In the genomic region with DNA sequence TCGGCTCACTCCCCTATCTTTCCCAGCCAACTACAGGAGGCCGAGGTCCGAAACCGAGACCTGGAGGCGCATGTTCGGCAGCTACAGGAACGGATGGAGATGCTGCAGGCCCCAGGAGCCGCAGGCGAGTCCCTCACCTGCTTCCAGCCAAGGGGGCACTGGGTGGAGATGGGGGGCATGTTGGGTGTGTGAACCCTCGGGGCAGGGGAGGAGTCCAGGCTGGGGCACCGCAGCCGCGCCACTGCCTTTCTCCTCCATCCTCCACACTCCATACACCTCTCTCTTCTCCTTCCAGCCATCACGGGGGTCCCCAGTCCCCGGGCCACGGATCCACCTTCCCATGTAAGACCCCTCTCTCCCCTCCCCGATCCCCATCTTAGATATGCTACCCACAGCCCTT, we compare ENCODE assay signal across 10 mouse cellular contexts. TPM values are rescaled to one million over a fixed set of nuclear protein-coding genes. Genes with fewer than 3 reads are reported as not detected.
DNase-seq lines count a peak whose midpoint lies in the region; ATAC-seq and TF ChIP-seq lines count a peak whose summit lies in the region.
"Had no signal": no experiment of that assay in that cellular context is flagged by ENCODE, and none has a peak within 500 bp of the region (broad histone marks: within the 10 kb centered on the region; RNA-seq: fewer than 3 reads in every experiment).

No protein-coding gene starts in this region.

- WGBS in kidney, embryonic 15.5 days, result 46% methylated on average over 17 of the region's 17 CpGs
- WGBS in kidney, adult 2 months, result 74% methylated on average over 17 of the region's 17 CpGs
- 31% methylated on average over 17 of the region's 17 CpGs for WGBS in embryonic facial prominence, embryonic 13.5 days
- 37% methylated on average over 15 of the region's 17 CpGs for WGBS in limb, embryonic 13.5 days

- DNase-seq in adrenal gland, adult 2 months, result peak; percentile 38
- DNase-seq in adrenal gland, postnatal 4 days (ENCODE audit: low spot score in 2 of 2), result no peak
- DNase-seq in kidney, adult 2 months, result no peak
- no peak for DNase-seq in embryo, embryonic 10.5 days (ENCODE audit: low spot score)

- peak overlapping the region; percentile 49; the same call in 1 of the 2 replicates for H3K9ac ChIP-seq in kidney, embryonic 15.5 days
- H3K9ac ChIP-seq in embryonic facial prominence, embryonic 13.5 days, result peak overlapping the region; percentile 74
- peak overlapping the region; percentile 68 for H3K9ac ChIP-seq in limb, embryonic 13.5 days

- peak overlapping the region; percentile 99 for H3K27ac ChIP-seq in kidney, embryonic 15.5 days
- H3K27ac ChIP-seq in kidney, adult 2 months (ENCODE audit: insufficient read depth, low read depth, low read length), result no peak overlapping the region
- peak overlapping the region; percentile 95 for H3K27ac ChIP-seq in embryonic facial prominence, embryonic 13.5 days
- H3K27ac ChIP-seq in limb, embryonic 13.5 days, result no peak overlapping the region

- peak overlapping the region; percentile 85 for H3K4me3 ChIP-seq in kidney, embryonic 15.5 days (replicated peaks)
- H3K4me3 ChIP-seq in kidney, adult 2 months (ENCODE audit: insufficient read depth, low read depth, low read length), result no peak overlapping the region
- peak overlapping the region; percentile 85; the same call in 1 of the 2 replicates for H3K4me3 ChIP-seq in embryonic facial prominence, embryonic 13.5 days
- peak overlapping the region; percentile 88; the same call in 1 of the 2 replicates for H3K4me3 ChIP-seq in limb, embryonic 13.5 days
- H3K4me3 ChIP-seq: myocyte had no signal

- H3K9me3 ChIP-seq in kidney, embryonic 15.5 days (replicated peaks), result no peaks in the 10 kb centered on the region
- no peaks in the 10 kb centered on the region for H3K9me3 ChIP-seq in embryonic facial prominence, embryonic 13.5 days
- H3K9me3 ChIP-seq in limb, embryonic 13.5 days, result no peaks in the 10 kb centered on the region

- peaks cover 46% of the 10 kb centered on the region for H3K36me3 ChIP-seq in kidney, embryonic 15.5 days
- no peaks in the 10 kb centered on the region for H3K36me3 ChIP-seq in kidney, adult 2 months (ENCODE audit: control insufficient read depth, insufficient read depth, low read length)
- H3K36me3 ChIP-seq in embryonic facial prominence, embryonic 13.5 days, result peaks cover 37% of the 10 kb centered on the region
- H3K36me3 ChIP-seq in limb, embryonic 13.5 days, result peaks cover 48% of the 10 kb centered on the region

- TF ChIP-seq POLR2A in kidney, adult 2 months (IDR thresholded peaks at IDR 0.05; ENCODE audit: low read depth, low read length), result no peak

- 0 out of 2 replicates have a peak, but pooled peaks cover 8% of the 10 kb centered on the region for H3K27me3 ChIP-seq in kidney, embryonic 15.5 days
- H3K27me3 ChIP-seq in kidney, adult 2 months (replicated peaks; ENCODE audit: control insufficient read depth, insufficient read depth, low read length), result no peaks in the 10 kb centered on the region
- H3K27me3 ChIP-seq in embryonic facial prominence, embryonic 13.5 days, result peaks cover 7% of the 10 kb centered on the region
- peaks cover 7% of the 10 kb centered on the region for H3K27me3 ChIP-seq in limb, embryonic 13.5 days

- peak overlapping the region; percentile 95 for H3K4me2 ChIP-seq in kidney, embryonic 15.5 days
- H3K4me2 ChIP-seq in embryonic facial prominence, embryonic 13.5 days, result peak overlapping the region; percentile 91
- peak overlapping the region; percentile 96 for H3K4me2 ChIP-seq in limb, embryonic 13.5 days (replicated peaks)

- peaks cover 44% of the 10 kb centered on the region for H3K4me1 ChIP-seq in kidney, embryonic 15.5 days
- no peaks in the 10 kb centered on the region for H3K4me1 ChIP-seq in kidney, adult 2 months (ENCODE audit: control insufficient read depth, insufficient read depth, low read length)
- peaks cover 36% of the 10 kb centered on the region for H3K4me1 ChIP-seq in embryonic facial prominence, embryonic 13.5 days
- H3K4me1 ChIP-seq in limb, embryonic 13.5 days, result peaks cover 33% of the 10 kb centered on the region

- no peak for ATAC-seq in kidney, embryonic 15.5 days (replicated peaks; ENCODE audit: low FRiP score)
- ATAC-seq in embryonic facial prominence, embryonic 13.5 days (ENCODE audit: insufficient number of reproducible peaks, insufficient read depth, low FRiP score, low TSS enrichment, low read depth), result no peak
- no peak for ATAC-seq in limb, embryonic 13.5 days (ENCODE audit: low FRiP score, low read depth)
- no peak for ATAC-seq in granulocyte monocyte progenitor cell, adult 5-6 weeks (replicated peaks; ENCODE audit: poor library complexity, severe bottlenecking)

- TF ChIP-seq CTCF in kidney, adult 2 months (conservative IDR thresholded peaks at IDR 0.05; ENCODE audit: insufficient read depth, insufficient read length, low read depth, low read length), result no peak

RNA-seq across cellular contexts. Expression of a gene that starts 2.5 kb away (rescaled TPM):
- total RNA-seq in adrenal gland, adult 2 months (2021), result 10 to 100 TPM; 12.6 to 16.1 TPM
- polyA plus RNA-seq in adrenal gland, adult 2 months (2012; rRNA removed), result 77.3 and 86.0 TPM in 2 replicates
- total RNA-seq in adrenal gland, postnatal 4 days (2021), result 10 to 100 TPM; 23.4 to 25.3 TPM
- 8.0 and 10.1 TPM in 2 replicates for polyA plus RNA-seq in kidney, embryonic 15.5 days (2015; fragmentation: Nextera tagmentation; extraction: Ambion mirVana)
- polyA plus RNA-seq in kidney, adult 2 months (2012; rRNA removed), result 14.1 and 22.2 TPM in 2 replicates
- 14.7 and 15.3 TPM in 2 replicates for polyA plus RNA-seq in embryonic facial prominence, embryonic 13.5 days (2015; fragmentation: Nextera tagmentation; extraction: Ambion mirVana)
- polyA plus RNA-seq in limb, embryonic 13.5 days (2015; fragmentation: Nextera tagmentation; extraction: Ambion mirVana), result 13.4 and 13.9 TPM in 2 replicates
- total RNA-seq in granulocyte monocyte progenitor cell, adult 5-6 weeks (2014; fragmentation: Nextera tagmentation), result 4.0 and 8.1 TPM in 2 replicates
- 1.6 and 2.7 TPM in 2 replicates for total RNA-seq in granulocyte monocyte progenitor cell, adult 5-6 weeks (2017)

RNA-seq across cellular contexts. Expression of a gene that starts 8.3 kb away (rescaled TPM):
- total RNA-seq in adrenal gland, adult 2 months (2021), result 100 to 1,000 TPM; 130 to 142 TPM
- 743 and 836 TPM in 2 replicates for polyA plus RNA-seq in adrenal gland, adult 2 months (2012; rRNA removed)
- 10 to 100 TPM; 70.0 to 74.7 TPM for total RNA-seq in adrenal gland, postnatal 4 days (2021)
- polyA plus RNA-seq in kidney, embryonic 15.5 days (2015; fragmentation: Nextera tagmentation; extraction: Ambion mirVana), result 18.1 and 24.7 TPM in 2 replicates
- 52.7 and 53.0 TPM in 2 replicates for polyA plus RNA-seq in kidney, adult 2 months (2012; rRNA removed)
- 13.1 and 16.8 TPM in 2 replicates for polyA plus RNA-seq in embryonic facial prominence, embryonic 13.5 days (2015; fragmentation: Nextera tagmentation; extraction: Ambion mirVana)
- polyA plus RNA-seq in limb, embryonic 13.5 days (2015; fragmentation: Nextera tagmentation; extraction: Ambion mirVana), result 22.6 and 23.1 TPM in 2 replicates
- total RNA-seq in granulocyte monocyte progenitor cell, adult 5-6 weeks (2014; fragmentation: Nextera tagmentation), result 0.32 TPM in 1 of 2 replicates, not detected in the other
- 1.0 TPM in 1 of 2 replicates, not detected in the other for total RNA-seq in granulocyte monocyte progenitor cell, adult 5-6 weeks (2017)

RNA-seq across cellular contexts. Expression of a gene that starts 15.9 kb away (rescaled TPM):
- total RNA-seq in adrenal gland, adult 2 months (2021), result 10 to 100 TPM; 44.2 to 58.5 TPM
- 144 and 152 TPM in 2 replicates for polyA plus RNA-seq in adrenal gland, adult 2 months (2012; rRNA removed)
- total RNA-seq in adrenal gland, postnatal 4 days (2021), result 10 to 100 TPM; 67.0 to 70.3 TPM
- 15.4 and 18.7 TPM in 2 replicates for polyA plus RNA-seq in kidney, embryonic 15.5 days (2015; fragmentation: Nextera tagmentation; extraction: Ambion mirVana)
- polyA plus RNA-seq in kidney, adult 2 months (2012; rRNA removed), result 59.8 and 76.3 TPM in 2 replicates
- 16.4 and 17.6 TPM in 2 replicates for polyA plus RNA-seq in embryonic facial prominence, embryonic 13.5 days (2015; fragmentation: Nextera tagmentation; extraction: Ambion mirVana)
- 16.8 and 17.4 TPM in 2 replicates for polyA plus RNA-seq in limb, embryonic 13.5 days (2015; fragmentation: Nextera tagmentation; extraction: Ambion mirVana)
- total RNA-seq in granulocyte monocyte progenitor cell, adult 5-6 weeks (2014; fragmentation: Nextera tagmentation), result 2.2 and 4.9 TPM in 2 replicates
- 0.99 and 3.4 TPM in 2 replicates for total RNA-seq in granulocyte monocyte progenitor cell, adult 5-6 weeks (2017)

RNA-seq across cellular contexts. Expression of a gene that starts 26.3 kb away (rescaled TPM):
- not detected for total RNA-seq in adrenal gland, adult 2 months (2021)
- polyA plus RNA-seq in adrenal gland, adult 2 months (2012; rRNA removed), result 0.04 TPM in 1 of 2 replicates, not detected in the other
- under 1 TPM; 0.59 to 0.98 TPM for total RNA-seq in adrenal gland, postnatal 4 days (2021)
- 2.9 and 3.4 TPM in 2 replicates for polyA plus RNA-seq in kidney, embryonic 15.5 days (2015; fragmentation: Nextera tagmentation; extraction: Ambion mirVana)
- polyA plus RNA-seq in kidney, adult 2 months (2012; rRNA removed), result 0.03 and 0.04 TPM in 2 replicates
- polyA plus RNA-seq in embryonic facial prominence, embryonic 13.5 days (2015; fragmentation: Nextera tagmentation; extraction: Ambion mirVana), result 3.5 and 4.4 TPM in 2 replicates
- polyA plus RNA-seq in limb, embryonic 13.5 days (2015; fragmentation: Nextera tagmentation; extraction: Ambion mirVana), result 4.2 and 4.3 TPM in 2 replicates
- 0.71 TPM in 1 of 2 replicates, not detected in the other for total RNA-seq in granulocyte monocyte progenitor cell, adult 5-6 weeks (2014; fragmentation: Nextera tagmentation)
- 0.05 TPM in 1 of 2 replicates, not detected in the other for total RNA-seq in granulocyte monocyte progenitor cell, adult 5-6 weeks (2017)
- total RNA-seq: adrenal gland, postnatal 36 days had no signal
- polyA plus RNA-seq: myocyte had no signal

RNA-seq across cellular contexts. Expression of a gene that starts 27.7 kb away (rescaled TPM):
- total RNA-seq in adrenal gland, adult 2 months (2021), result 10 to 100 TPM; 11.9 to 12.8 TPM
- 12.8 and 13.5 TPM in 2 replicates for polyA plus RNA-seq in adrenal gland, adult 2 months (2012; rRNA removed)
- 10 to 100 TPM; 13.7 to 14.6 TPM for total RNA-seq in adrenal gland, postnatal 4 days (2021)
- polyA plus RNA-seq in kidney, embryonic 15.5 days (2015; fragmentation: Nextera tagmentation; extraction: Ambion mirVana), result 16.1 and 16.3 TPM in 2 replicates
- polyA plus RNA-seq in kidney, adult 2 months (2012; rRNA removed), result 9.2 and 9.5 TPM in 2 replicates
- 15.3 and 16.6 TPM in 2 replicates for polyA plus RNA-seq in embryonic facial prominence, embryonic 13.5 days (2015; fragmentation: Nextera tagmentation; extraction: Ambion mirVana)
- 16.8 and 19.1 TPM in 2 replicates for polyA plus RNA-seq in limb, embryonic 13.5 days (2015; fragmentation: Nextera tagmentation; extraction: Ambion mirVana)
- 3.1 and 4.9 TPM in 2 replicates for total RNA-seq in granulocyte monocyte progenitor cell, adult 5-6 weeks (2014; fragmentation: Nextera tagmentation)
- total RNA-seq in granulocyte monocyte progenitor cell, adult 5-6 weeks (2017), result 4.7 and 5.4 TPM in 2 replicates

Comparison
In these comparisons a context has a peak if more than half of its experiments do, and no peak if none do; other contexts are left out.
1. H3K27ac ChIP-seq: peak in kidney, embryonic 15.5 days (single experiment) and embryonic facial prominence, embryonic 13.5 days (single experiment); none in kidney, adult 2 months (single experiment) and limb, embryonic 13.5 days (single experiment).
2. RNA of a gene that starts 8.3 kb away (polyA plus RNA-seq): 743 to 836 TPM in adrenal gland, adult 2 months; 52.7 to 53.0 TPM in kidney, adult 2 months, 18.1 to 24.7 TPM in kidney, embryonic 15.5 days, 22.6 to 23.1 TPM in limb, embryonic 13.5 days and 13.1 to 16.8 TPM in embryonic facial prominence, embryonic 13.5 days; every median in the first group is over 10 times any median in the second.
3. Peak in every context shown above with its lines, with median percentiles within 50 percentile points of each other: H3K4me2 ChIP-seq and H3K9ac ChIP-seq.